Mouse (Mus musculus) left cerebral cortex, adult 18-20 months (tissue): ENCODE measurements around the gene Olfr314. TPM values are rescaled to one million over a fixed set of nuclear protein-coding genes. Genes with fewer than 3 reads are reported as not detected.
"Not testable (repeated sequence)": the region's sequence is repeated elsewhere in the genome, so short reads cannot be mapped to it uniquely, and the experiment has no call there.

ENCODE experiments used
- DNase-seq, 2 experiments: peaks; one replicate each; pipeline ENCODE4 v3.0.0; 2021 to 2022; ENCODE audit warnings: low spot score in 2 of 2, mixed read lengths in 1 of 2
- total RNA-seq, 2 experiments: library from RNA; stranded (reverse); gene quantifications; 2 replicates each; pipeline ENCODE4 v1.2.3; 2021

The Olfr314 gene
- total RNA-seq, 2 experiments from 2014 or later = not detected

GRCm38 (mm10) chr11:58829764-58830163 is 47.0 kb downstream of the Olfr314 start:
- DNase-seq = no peak

DNA sequence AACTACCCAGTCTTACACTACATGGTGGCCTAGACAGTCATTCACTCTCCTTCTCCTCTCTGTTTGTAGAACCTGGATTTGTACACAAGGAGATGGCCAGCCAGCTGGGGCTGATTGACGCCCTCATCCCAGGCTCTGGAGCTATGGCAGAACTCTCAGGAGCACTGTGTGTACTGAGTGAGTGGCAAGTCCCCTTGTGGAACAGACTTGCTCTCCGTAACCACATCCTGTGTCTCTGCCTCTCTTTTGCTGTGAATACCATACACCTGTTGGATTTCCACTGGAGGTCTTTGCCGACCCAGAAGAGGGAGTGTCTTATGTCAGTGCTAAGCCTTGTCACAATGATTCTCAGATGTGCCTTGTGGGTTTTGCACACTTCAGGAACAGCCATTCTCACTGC is 49.8 kb downstream of the Olfr314 start:
- not testable (repeated sequence) for DNase-seq

Other genes starting within 250 kb of the Olfr314 start
- not detected for gene Olfr330, start 248.1 kb upstream of the Olfr314 start, total RNA-seq
- not detected for gene Olfr329-ps, start 236.5 kb upstream of the Olfr314 start, total RNA-seq
- not detected for gene Olfr328, start 227.3 kb upstream of the Olfr314 start, total RNA-seq
- gene Olfr224, start 212.4 kb upstream of the Olfr314 start, total RNA-seq = not detected
- not detected for gene Olfr325, start 205.2 kb upstream of the Olfr314 start, total RNA-seq
- gene Olfr324, start 187.8 kb upstream of the Olfr314 start, total RNA-seq = not detected
- gene 2210407C18Rik, start 166.9 kb upstream of the Olfr314 start, total RNA-seq = not detected
- not detected for gene Olfr323, start 152.5 kb upstream of the Olfr314 start, total RNA-seq
- gene Trim58, start 142.5 kb upstream of the Olfr314 start, total RNA-seq = under 1 TPM in 1 of 2 experiments, not detected in 1; 0.21 TPM
- gene Olfr322, start 124.2 kb upstream of the Olfr314 start, total RNA-seq = not detected
- not detected for gene Olfr320, start 101.9 kb upstream of the Olfr314 start, total RNA-seq
- not detected for gene Olfr319, start 83.8 kb upstream of the Olfr314 start, total RNA-seq
- not detected for gene Olfr318, start 58.9 kb upstream of the Olfr314 start, total RNA-seq
- under 1 TPM in 1 of 2 experiments, not detected in 1; 0.26 TPM for gene Olfr317, start 43.7 kb upstream of the Olfr314 start, total RNA-seq
- gene Olfr316, start 30.2 kb upstream of the Olfr314 start, total RNA-seq = 1 to 10 TPM; 2.1 to 2.9 TPM
- not detected for gene Olfr315, start 9.8 kb upstream of the Olfr314 start, total RNA-seq
- gene Fam183b, start 19.0 kb downstream of the Olfr314 start, total RNA-seq = 1 to 10 TPM; 1.8 to 2.2 TPM
- not detected for gene Olfr313, start 32.0 kb downstream of the Olfr314 start, total RNA-seq
- not detected for gene Olfr312, start 46.3 kb downstream of the Olfr314 start, total RNA-seq
- under 1 TPM in 1 of 2 experiments, not detected in 1; 0.21 TPM for gene Olfr311, start 56.3 kb downstream of the Olfr314 start, total RNA-seq
- 10 to 100 TPM; 17.1 to 19.2 TPM for gene Gm12258, start 64.2 kb downstream of the Olfr314 start, total RNA-seq
- 10 to 100 TPM in 1 of 2 experiments, 1 to 10 TPM in 1; 9.5 to 11.6 TPM for gene 2810021J22Rik, start 84.3 kb downstream of the Olfr314 start, total RNA-seq
- 1 to 10 TPM; 8.9 to 9.7 TPM for gene Zfp39, start 121.3 kb downstream of the Olfr314 start, total RNA-seq
- gene Btnl10, start 135.0 kb downstream of the Olfr314 start, total RNA-seq = not detected
- 100 to 1,000 TPM; 485 to 490 TPM for gene Rnf187, start 156.0 kb downstream of the Olfr314 start, total RNA-seq
- 100 to 1,000 TPM in 1 of 2 experiments, 10 to 100 TPM in 1; 99.3 to 112 TPM for gene Hist3h2ba, start 166.0 kb downstream of the Olfr314 start, total RNA-seq
- 10 to 100 TPM; 62.8 to 63.7 TPM for gene Hist3h2a, start 171.7 kb downstream of the Olfr314 start, total RNA-seq
- gene Trim17, start 171.7 kb downstream of the Olfr314 start, total RNA-seq = 1 to 10 TPM; 4.0 to 5.0 TPM
- 10 to 100 TPM; 22.5 to 25.4 TPM for gene Trim11, start 195.1 kb downstream of the Olfr314 start, total RNA-seq